Mouse (Mus musculus): Measurements from ENCODE around the gene Mapk3. TPM values are rescaled to one million over a fixed set of nuclear protein-coding genes. Genes with fewer than 3 reads are reported as not detected.

The Mapk3 gene
- 10 to 100 TPM; 37.3 to 45.5 TPM for total RNA-seq (2023)

DNA sequence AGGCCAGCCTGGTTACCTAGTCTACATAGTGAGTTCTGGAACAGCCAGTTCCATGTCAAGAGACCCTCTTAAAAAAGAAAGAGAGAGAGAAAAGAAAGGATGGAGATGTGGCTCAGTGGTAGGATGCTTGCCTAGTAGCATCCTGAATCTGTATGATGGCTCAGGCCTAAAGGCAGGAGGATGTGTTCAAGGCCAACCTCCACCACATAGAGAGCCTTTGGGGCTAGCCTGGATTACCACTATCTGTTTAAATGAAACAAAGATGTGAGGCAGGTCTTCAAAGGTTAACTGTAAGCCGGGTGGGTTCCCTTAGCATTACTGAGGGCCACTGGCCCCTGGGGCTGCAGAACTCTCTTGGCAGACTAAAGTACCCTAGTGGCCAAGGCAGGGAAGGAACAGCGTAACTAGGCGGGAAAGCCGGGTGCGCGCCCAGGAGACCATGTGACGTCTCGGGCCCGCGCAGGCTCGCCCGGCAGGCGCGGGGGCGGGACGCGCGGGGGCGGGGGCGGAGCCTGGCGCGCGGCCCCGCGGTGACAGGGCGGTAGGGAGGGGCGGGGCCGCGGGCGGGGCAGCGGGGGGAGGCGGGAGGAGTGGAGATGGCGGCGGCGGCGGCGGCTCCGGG, at the start of gene Mapk3:
TSS of gene Mapk3 (plus strand) at position 552 of the 622 bp plus-strand sequence.

DNA sequence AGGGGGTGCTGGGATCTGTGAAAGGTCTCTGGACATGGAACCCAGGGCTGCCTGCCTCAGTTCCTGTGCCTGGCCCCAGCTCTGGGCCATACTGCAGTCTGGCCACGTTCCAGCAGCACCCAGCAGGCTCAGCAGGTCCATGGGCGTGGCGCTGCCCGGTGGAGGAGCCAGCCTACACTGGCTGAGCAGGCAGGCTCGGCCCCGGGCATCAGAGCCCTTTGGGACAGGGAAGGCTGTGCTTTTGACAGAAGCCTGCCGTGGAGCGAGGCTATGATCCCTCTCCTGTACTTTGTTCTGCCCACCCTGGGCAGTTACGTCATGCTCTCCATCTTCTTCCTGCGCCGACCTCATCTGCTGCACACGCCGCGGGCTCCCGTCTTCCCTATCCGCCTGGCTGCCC, 6.8 kb downstream of the Mapk3 start, which contains the start of gene Gdpd3:
TSS of gene Gdpd3 (plus strand) at position 134 of the 400 bp plus-strand sequence.

DNA sequence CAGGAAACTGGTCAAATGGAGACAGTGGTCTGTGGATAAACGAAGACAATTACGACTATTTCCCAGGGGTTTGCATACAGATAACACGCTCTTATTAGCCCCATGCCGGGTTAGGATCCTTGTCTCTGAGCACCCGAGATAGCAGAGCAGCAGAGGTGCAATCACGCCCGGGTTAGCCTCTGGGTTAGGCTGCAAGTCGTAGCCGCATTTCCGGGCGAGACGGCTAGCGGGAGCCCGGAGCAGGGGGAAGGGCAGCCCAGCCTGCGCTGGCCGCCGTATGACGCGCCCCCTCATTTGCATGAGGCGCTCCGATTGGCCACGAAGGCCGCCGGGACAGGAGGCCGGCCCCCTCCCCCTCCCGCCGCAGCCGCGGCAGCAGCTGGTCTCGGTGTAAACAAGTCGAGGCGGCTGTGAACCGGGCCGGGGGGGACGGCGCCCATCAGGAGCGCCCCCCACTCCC, 17.2 kb downstream of the Mapk3 start, which contains the start of gene Ypel3:
TSS of gene Ypel3 (plus strand) at position 358 of the 460 bp plus-strand sequence.

DNA sequence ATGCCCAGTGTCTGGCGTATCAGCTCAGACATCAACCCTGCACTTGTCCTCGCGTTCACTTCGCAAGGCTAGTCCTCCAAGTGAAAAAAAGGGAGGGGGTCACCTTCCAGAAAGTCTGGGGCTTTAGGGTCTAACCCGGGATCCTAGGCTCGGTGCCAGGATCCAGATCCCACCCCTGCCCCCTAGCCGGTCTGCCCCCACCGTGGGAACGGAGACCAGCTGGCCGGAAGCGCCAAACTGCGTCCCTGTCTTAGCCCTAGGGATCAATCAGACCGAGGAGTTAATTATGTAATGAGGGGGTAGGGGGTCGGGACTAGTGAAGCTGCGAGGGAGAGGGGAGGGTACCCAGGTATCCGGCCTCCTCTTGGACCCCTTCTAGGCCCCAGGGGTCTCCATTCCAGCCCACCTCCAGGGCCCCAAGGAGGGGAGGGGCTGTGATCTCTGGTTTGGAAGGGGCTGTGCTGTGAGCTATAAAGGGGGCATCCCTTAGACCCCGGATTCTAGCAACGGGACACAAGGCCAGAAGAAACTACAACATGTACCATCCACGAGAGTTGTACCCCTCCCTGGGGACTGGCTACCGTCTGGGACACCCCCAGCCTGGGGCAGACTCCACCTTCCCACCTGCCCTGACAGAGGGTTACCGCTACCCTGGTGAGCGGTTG, 21.7 kb downstream of the Mapk3 start, which contains the start of gene Tbx6:
TSS of gene Tbx6 (plus strand) at position 513 of the 665 bp plus-strand sequence.

DNA sequence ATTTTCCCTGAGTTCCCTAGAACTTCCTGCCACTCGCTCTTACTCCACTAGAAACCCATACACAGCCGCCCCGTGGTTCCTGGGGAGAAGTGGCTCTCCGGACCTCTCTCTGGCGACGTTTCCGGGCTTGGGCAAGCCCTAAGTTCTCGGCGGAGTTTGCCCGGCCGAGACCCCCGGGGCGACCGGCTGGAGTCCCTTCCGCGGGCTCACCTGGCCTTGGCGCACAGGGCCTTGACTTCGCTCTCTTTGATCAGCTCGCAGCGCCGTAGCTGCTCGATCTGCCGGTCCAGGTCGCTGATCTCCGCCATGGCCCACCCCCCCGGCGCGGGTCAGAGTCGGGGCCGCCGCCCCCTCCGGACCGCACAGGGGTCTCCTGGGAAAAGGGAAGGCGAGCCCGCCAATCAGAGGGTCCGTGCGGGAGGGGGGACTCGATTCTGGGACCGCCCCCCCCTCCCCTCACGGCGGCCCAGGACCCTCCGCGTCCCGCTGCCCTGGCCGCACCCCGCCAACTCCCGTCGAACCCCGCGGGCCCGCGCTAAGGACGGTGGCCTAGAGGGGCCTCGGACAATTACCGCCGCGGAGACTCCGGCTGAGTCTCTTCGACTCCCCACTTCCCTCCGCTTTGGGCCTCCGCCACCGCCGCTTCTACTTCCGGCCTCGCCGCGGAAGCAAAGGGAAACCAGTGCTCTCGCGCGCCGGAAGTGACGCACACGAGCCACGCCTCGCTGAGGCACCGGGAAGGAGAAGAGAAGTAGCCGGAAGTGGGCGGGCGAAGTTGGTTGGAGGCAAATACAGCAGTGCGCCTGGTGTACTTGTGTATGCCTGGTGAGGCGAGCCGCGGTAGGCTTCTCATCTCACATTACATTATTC, 32.7 kb downstream of the Mapk3 start, which contains the start of gene Ppp4c:
TSS of gene Ppp4c (minus strand) at position 646 of the 870 bp plus-strand sequence.

DNA sequence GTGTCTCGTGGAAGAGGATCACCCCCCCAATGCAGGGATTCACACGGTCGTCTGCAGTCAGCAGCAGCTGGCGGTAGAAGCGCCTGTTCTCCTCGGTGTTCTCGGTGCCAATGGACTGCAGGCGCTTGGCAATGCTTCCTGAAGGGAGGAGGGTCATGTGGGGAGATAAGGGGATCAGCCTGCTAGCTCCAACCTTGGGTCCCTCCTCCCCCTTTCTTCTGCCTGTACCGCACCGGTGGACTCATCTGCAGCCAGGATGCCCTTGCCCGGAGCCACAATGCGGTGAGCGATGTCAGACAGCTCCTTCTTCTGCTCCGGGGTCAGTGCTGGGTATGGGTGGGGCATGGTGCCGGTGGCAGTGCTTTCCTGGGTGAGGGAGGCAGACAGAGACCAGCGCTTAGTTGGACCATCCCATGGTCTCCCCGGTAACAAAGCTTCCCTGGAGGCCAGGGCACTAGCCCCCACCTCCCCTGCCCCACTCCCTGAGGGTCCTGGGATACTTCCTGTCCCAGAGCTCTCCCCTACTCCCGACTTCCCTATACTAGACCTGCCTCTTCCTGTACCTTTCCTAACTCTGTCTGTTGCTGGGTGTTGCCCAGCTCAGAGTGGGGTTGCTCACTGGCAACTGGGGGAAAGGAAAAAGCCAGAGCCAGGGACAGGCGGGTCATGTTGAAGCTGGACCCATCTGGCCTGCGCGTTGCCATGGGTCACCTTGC, 38.2 kb downstream of the Mapk3 start, which contains the start of gene Fam57b:
TSS of gene Fam57b (plus strand) at position 258 of the 716 bp plus-strand sequence.

Other genes starting within 250 kb of the Mapk3 start
- 100 to 1,000 TPM; 138 to 142 TPM for gene Eif3c, start 193.2 kb upstream of the Mapk3 start, total RNA-seq (2023)
- 1 to 10 TPM; 8.0 to 8.8 TPM for gene Apobr, start 174.7 kb upstream of the Mapk3 start, total RNA-seq (2023)
- 100 to 1,000 TPM; 129 to 140 TPM for gene Cln3, start 173.8 kb upstream of the Mapk3 start, total RNA-seq (2023)
- gene Il27, start 164.7 kb upstream of the Mapk3 start, total RNA-seq (2023): not detected
- not detected for gene Nupr1, start 128.7 kb upstream of the Mapk3 start, total RNA-seq (2023)
- gene Sgf29, start 110.3 kb upstream of the Mapk3 start, total RNA-seq (2023): 10 to 100 TPM; 71.8 to 85.5 TPM
- gene Sult1a1, start 83.2 kb upstream of the Mapk3 start, total RNA-seq (2023): 1 to 10 TPM in 1 of 2 experiments, not detected in 1; 1.3 TPM
- 100 to 1,000 TPM; 171 to 175 TPM for gene Bola2, start 64.2 kb upstream of the Mapk3 start, total RNA-seq (2023)
- 10 to 100 TPM; 15.6 to 17.2 TPM for gene Slx1b, start 63.8 kb upstream of the Mapk3 start, total RNA-seq (2023)
- 1,000 to 10,000 TPM; 1,416 to 1,422 TPM for gene Coro1a, start 51.8 kb upstream of the Mapk3 start, total RNA-seq (2023)
- 1 to 10 TPM; 3.6 to 4.4 TPM for gene Gdpd3, start 6.7 kb downstream of the Mapk3 start, total RNA-seq (2023)
- gene Ypel3, start 17.4 kb downstream of the Mapk3 start, total RNA-seq (2023): 100 to 1,000 TPM; 240 to 256 TPM
- gene Tbx6, start 21.9 kb downstream of the Mapk3 start, total RNA-seq (2023): 10 to 100 TPM; 11.6 to 13.5 TPM
- gene Ppp4c, start 32.9 kb downstream of the Mapk3 start, total RNA-seq (2023): 100 to 1,000 TPM; 229 to 235 TPM
- gene Fam57b, start 38.1 kb downstream of the Mapk3 start, total RNA-seq (2023): not detected
- not detected for gene 4930451I11Rik, start 72.0 kb downstream of the Mapk3 start, total RNA-seq (2023)
- not detected for gene Doc2a, start 87.8 kb downstream of the Mapk3 start, total RNA-seq (2023)
- 10 to 100 TPM; 22.0 to 25.4 TPM for gene Hirip3, start 102.4 kb downstream of the Mapk3 start, total RNA-seq (2023)
- gene Ino80e, start 102.8 kb downstream of the Mapk3 start, total RNA-seq (2023): 10 to 100 TPM; 68.2 to 83.5 TPM
- gene Taok2, start 125.1 kb downstream of the Mapk3 start, total RNA-seq (2023): 100 to 1,000 TPM in 1 of 2 experiments, 10 to 100 TPM in 1; 91.4 to 105 TPM
- gene Tmem219, start 163.3 kb downstream of the Mapk3 start, total RNA-seq (2023): 10 to 100 TPM; 27.4 to 28.3 TPM
- gene Kctd13, start 169.3 kb downstream of the Mapk3 start, total RNA-seq (2023): 10 to 100 TPM; 33.0 to 38.9 TPM
- not detected for gene Asphd1, start 190.0 kb downstream of the Mapk3 start, total RNA-seq (2023)
- gene Sez6l2, start 191.0 kb downstream of the Mapk3 start, total RNA-seq (2023): 10 to 100 TPM in 1 of 2 experiments, 1 to 10 TPM in 1; 9.7 to 10.1 TPM
- 100 to 1,000 TPM; 159 to 167 TPM for gene Cdipt, start 216.3 kb downstream of the Mapk3 start, total RNA-seq (2023)
- not detected for gene Cdiptos, start 216.5 kb downstream of the Mapk3 start, total RNA-seq (2023)